Mouse (Mus musculus) testis, adult 2 months (tissue): ENCODE measurements around the gene Pip5k1b.

ENCODE experiments used
- CTCF ChIP-seq: fragments of 200-500 bp; IDR thresholded peaks from 2 replicates; pipeline ENCODE4 v1.5.1; 2012; ENCODE audit warnings: low read depth, mild to moderate bottlenecking, inconsistent platforms, low read length, moderate library complexity; ENCODE audit not compliant: control insufficient read depth, insufficient read depth, insufficient replicate concordance
- POLR2A ChIP-seq: fragments of 200-500 bp; IDR thresholded peaks from 2 replicates; pipeline ENCODE4 v1.6.1; 2012; ENCODE audit warnings: low read depth, mild to moderate bottlenecking, inconsistent platforms, low read length, moderate library complexity; ENCODE audit not compliant: control insufficient read depth

DNA sequence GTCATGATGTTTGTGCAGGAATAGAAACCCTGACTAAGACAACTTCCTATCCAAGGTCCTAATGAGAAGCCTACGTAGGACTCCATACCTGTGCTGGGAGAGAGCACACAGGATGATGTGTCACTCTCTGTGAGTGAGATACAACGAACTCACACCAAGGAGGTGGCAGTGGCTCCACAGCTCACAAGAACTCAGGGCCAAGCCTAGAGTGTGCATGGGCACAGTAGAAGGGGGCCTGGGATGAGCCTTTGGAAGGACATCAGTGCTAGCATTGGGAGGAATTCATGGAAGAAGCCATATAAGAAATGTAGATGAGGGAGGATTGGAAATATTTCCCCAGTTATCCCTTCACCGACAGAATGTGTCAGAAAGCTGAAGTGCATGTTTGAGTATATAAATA is 39.7 kb downstream of the Pip5k1b start:
- TF ChIP-seq POLR2A (no peak), CTCF (no peak)
